15 mouse cellular contexts compared by ENCODE assay signal in the genomic region with DNA sequence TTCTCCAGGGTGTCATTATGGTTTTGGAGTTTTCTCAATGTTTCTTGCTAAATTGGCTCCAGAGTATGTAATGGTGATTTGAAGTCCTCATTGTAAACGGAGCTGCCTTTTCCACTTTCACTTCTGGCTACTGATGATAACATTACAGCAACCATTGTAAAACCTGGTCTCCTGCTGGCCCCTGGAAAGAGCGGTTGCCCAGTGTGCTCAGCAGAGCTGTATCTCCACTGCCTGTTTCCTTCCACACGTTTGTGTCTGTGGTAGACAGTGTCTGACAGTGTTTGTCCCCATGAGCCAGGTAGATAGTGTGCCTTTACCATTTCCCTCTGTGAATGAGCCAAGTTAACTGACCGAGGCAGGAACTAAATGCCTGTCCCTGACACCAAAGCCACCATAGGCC.
"Had no signal": no experiment of that assay in that cellular context is flagged by ENCODE, and none has a peak within 500 bp of the region (broad histone marks: within the 10 kb centered on the region; RNA-seq: fewer than 3 reads in every experiment).

No protein-coding gene starts in this region.

- H3K9me3 ChIP-seq: limb, embryonic 12.5 days; midbrain, embryonic 13.5 days; neural tube, embryonic 15.5 days; stomach, embryonic 15.5 days had no signal

- H3K27ac ChIP-seq: kidney, postnatal 0 days; limb, embryonic 12.5 days; midbrain, embryonic 13.5 days; neural tube, embryonic 15.5 days; stomach, embryonic 15.5 days had no signal

- H3K4me2 ChIP-seq: limb, embryonic 12.5 days; midbrain, embryonic 13.5 days; neural tube, embryonic 15.5 days; stomach, embryonic 15.5 days had no signal

- DNase-seq: kidney, adult 11 months; kidney, adult 9 months; kidney, postnatal 36 days; layer of hippocampus, adult 9-11 months; layer of hippocampus, postnatal 36 days; lung, adult 18-20 months; lung, postnatal 36 days; thymus, adult 2 months; thymus, postnatal 25 days had no signal

- H3K4me1 ChIP-seq: limb, embryonic 12.5 days; midbrain, embryonic 13.5 days; neural tube, embryonic 15.5 days; stomach, embryonic 15.5 days had no signal

- H3K4me3 ChIP-seq: limb, embryonic 12.5 days; midbrain, embryonic 13.5 days; myocyte; neural tube, embryonic 15.5 days; stomach, embryonic 15.5 days had no signal

- H3K27me3 ChIP-seq: limb, embryonic 12.5 days; midbrain, embryonic 13.5 days; neural tube, embryonic 15.5 days; stomach, embryonic 15.5 days had no signal

- ATAC-seq: midbrain, embryonic 13.5 days had no signal

- H3K36me3 ChIP-seq: limb, embryonic 12.5 days; midbrain, embryonic 13.5 days; neural tube, embryonic 15.5 days; stomach, embryonic 15.5 days had no signal

- H3K9ac ChIP-seq: limb, embryonic 12.5 days; midbrain, embryonic 13.5 days; neural tube, embryonic 15.5 days; stomach, embryonic 15.5 days had no signal
